ENCODE assay signal across 29 mouse cellular contexts in the genomic region with DNA sequence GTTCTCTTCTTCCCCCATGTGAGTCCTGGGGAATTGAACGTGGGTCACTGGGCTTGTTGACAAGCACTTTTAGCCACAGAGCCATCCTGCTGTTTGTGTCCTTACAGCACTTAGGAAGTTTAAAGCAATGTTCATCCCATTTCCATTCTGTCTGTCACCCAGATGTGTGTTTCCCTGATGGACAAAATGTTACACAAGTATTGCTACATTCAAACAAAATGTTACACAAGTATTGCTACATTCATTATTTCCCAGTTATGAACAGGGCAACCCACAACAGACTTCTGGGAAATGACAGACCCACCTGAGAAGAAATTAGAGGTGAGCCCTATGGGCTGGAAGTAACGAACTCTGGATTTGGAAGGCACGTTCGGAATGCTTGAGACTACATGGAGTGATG. TPM values are rescaled to one million over a fixed set of nuclear protein-coding genes. Genes with fewer than 3 reads are reported as not detected.
DNase-seq lines count a peak whose midpoint lies in the region; ATAC-seq and TF ChIP-seq lines count a peak whose summit lies in the region.
"Had no signal": no experiment of that assay in that cellular context is flagged by ENCODE, and none has a peak within 500 bp of the region (broad histone marks: within the 10 kb centered on the region; RNA-seq: fewer than 3 reads in every experiment).

No protein-coding gene starts in this region.

- no peak overlapping the region for H3K9ac ChIP-seq in liver, postnatal 0 days (replicated peaks)
- H3K9ac ChIP-seq in liver, embryonic 11.5 days (ENCODE audit: low read depth, low read length): no peak overlapping the region
- H3K9ac ChIP-seq: embryonic facial prominence, embryonic 13.5 days; embryonic facial prominence, embryonic 15.5 days; forebrain, embryonic 12.5 days had no signal

- H3K27me3 ChIP-seq in liver, postnatal 0 days (ENCODE audit: insufficient read depth, low read length): no peaks in the 10 kb centered on the region
- H3K27me3 ChIP-seq in liver, embryonic 11.5 days (replicated peaks; ENCODE audit: control insufficient read depth, insufficient read depth, low read length): no peaks in the 10 kb centered on the region
- H3K27me3 ChIP-seq: CH12.LX; embryonic facial prominence, embryonic 13.5 days; embryonic facial prominence, embryonic 15.5 days; forebrain, embryonic 12.5 days had no signal

- no peak for TF ChIP-seq EP300 in liver, postnatal 0 days (IDR thresholded peaks at IDR 0.05; ENCODE audit: low read depth)

- no peak overlapping the region for H3K4me3 ChIP-seq in liver, postnatal 0 days (ENCODE audit: low read depth, low read length)
- H3K4me3 ChIP-seq in liver, embryonic 11.5 days (ENCODE audit: low read depth, low read length): no peak overlapping the region
- H3K4me3 ChIP-seq: embryonic facial prominence, embryonic 13.5 days; embryonic facial prominence, embryonic 15.5 days; erythroblast, embryonic 14.5 days; forebrain, embryonic 10.5 days; forebrain, embryonic 12.5 days had no signal

- peak; percentile 39 for DNase-seq in heart, adult 11 months
- DNase-seq in heart, adult 9 months (ENCODE audit: low spot score in 2 of 2): no peak
- no peak for DNase-seq in liver, postnatal 0 days
- DNase-seq in liver, embryonic 11.5 days (ENCODE audit: low spot score): no peak
- DNase-seq in left cerebral cortex, postnatal 10 days (ENCODE audit: extremely low spot score in 1 of 2, low spot score in 2 of 2): no peak
- DNase-seq: adrenal gland, adult 2 months; adrenal gland, postnatal 10 days; adrenal gland, postnatal 25 days; B cell, adult 2 months; cerebellum, adult 11 months; cerebellum, adult 18-20 months; cerebellum, adult 8-10 months; cerebellum, adult 9-11 months; cerebellum, postnatal 14 days; cerebellum, postnatal 36 days; embryo, embryonic 11 days had no signal

- intact Hi-C loops in left cerebral cortex, postnatal 10 days (cut with DNase I): no loop called here

- WGBS in liver, postnatal 0 days (ENCODE audit: insufficient replicate concordance): 76% methylated on average over 4 of the region's 4 CpGs
- 77% methylated on average over 4 of the region's 4 CpGs for WGBS in liver, embryonic 11.5 days

- ATAC-seq in liver, postnatal 0 days: peak; percentile 40; the same call in 1 of the 2 replicates
- no peak for ATAC-seq in liver, embryonic 11.5 days (replicated peaks; ENCODE audit: low FRiP score)
- peak; percentile 57 for ATAC-seq in megakaryocyte progenitor cell, adult 5-6 weeks (replicated peaks; ENCODE audit: poor library complexity)
- ATAC-seq: activated CD4-positive, CD25-positive, alpha-beta regulatory T cell, adult 4 months; CD4-positive, CD25-positive, alpha-beta regulatory T cell, adult 4 months; forebrain, embryonic 14.5 days; forebrain, embryonic 16.5 days; Patski had no signal

- no peaks in the 10 kb centered on the region for H3K9me3 ChIP-seq in liver, postnatal 0 days (ENCODE audit: low read length)
- no peaks in the 10 kb centered on the region for H3K9me3 ChIP-seq in liver, embryonic 11.5 days (ENCODE audit: control insufficient read depth, low read length)
- H3K9me3 ChIP-seq: embryonic facial prominence, embryonic 13.5 days; embryonic facial prominence, embryonic 15.5 days; forebrain, embryonic 10.5 days; forebrain, embryonic 12.5 days had no signal

- H3K27ac ChIP-seq in liver, postnatal 0 days (ENCODE audit: low read depth): no peak overlapping the region
- H3K27ac ChIP-seq in liver, embryonic 11.5 days (ENCODE audit: low read depth, low read length): no peak overlapping the region
- H3K27ac ChIP-seq: embryonic facial prominence, embryonic 13.5 days; embryonic facial prominence, embryonic 15.5 days; forebrain, embryonic 10.5 days; forebrain, embryonic 12.5 days had no signal

- H3K4me2 ChIP-seq in liver, postnatal 0 days (ENCODE audit: low read depth, low read length): no peak overlapping the region
- no peak overlapping the region for H3K4me2 ChIP-seq in liver, embryonic 11.5 days
- H3K4me2 ChIP-seq: embryonic facial prominence, embryonic 13.5 days; embryonic facial prominence, embryonic 15.5 days; forebrain, embryonic 12.5 days had no signal

- no peaks in the 10 kb centered on the region for H3K4me1 ChIP-seq in liver, postnatal 0 days (ENCODE audit: insufficient read depth)
- H3K4me1 ChIP-seq in liver, embryonic 11.5 days (replicated peaks; ENCODE audit: control insufficient read depth, insufficient read depth, low read length): no peaks in the 10 kb centered on the region
- H3K4me1 ChIP-seq: forebrain, embryonic 12.5 days had no signal

- H3K36me3 ChIP-seq in liver, postnatal 0 days (replicated peaks; ENCODE audit: insufficient read depth, low read length): no peaks in the 10 kb centered on the region
- no peaks in the 10 kb centered on the region for H3K36me3 ChIP-seq in liver, embryonic 11.5 days (ENCODE audit: control insufficient read depth, insufficient read depth, low read length)
- H3K36me3 ChIP-seq: embryonic facial prominence, embryonic 13.5 days; embryonic facial prominence, embryonic 15.5 days; forebrain, embryonic 10.5 days; forebrain, embryonic 12.5 days; G1E had no signal

- no peak for TF ChIP-seq CTCF in liver, postnatal 0 days (IDR thresholded peaks at IDR 0.05; ENCODE audit: low read depth)

RNA-seq across cellular contexts. Expression of a gene that starts 36.2 kb away (rescaled TPM):
- polyA plus RNA-seq in liver, postnatal 0 days (2015; fragmentation: Nextera tagmentation; extraction: Ambion mirVana): 22.1 and 22.4 TPM in 2 replicates
- polyA plus RNA-seq in liver, embryonic 11.5 days (2014; fragmentation: Nextera tagmentation; extraction: Ambion mirVana): 100 and 110 TPM in 2 replicates
- total RNA-seq in megakaryocyte progenitor cell, adult 5-6 weeks (2015): 57.6 and 66.0 TPM in 2 replicates
- total RNA-seq in megakaryocyte progenitor cell, adult 5-6 weeks (2017): 125 and 169 TPM in 2 replicates
- 10 to 100 TPM; 14.6 to 17.1 TPM for total RNA-seq in left cerebral cortex, postnatal 10 days (2021)
